Mouse (Mus musculus) T-cell, adult 2 months (primary cell): ENCODE data around the gene Tgfb1.

ENCODE experiments used
- DNase-seq: peaks from one replicate; pipeline ENCODE4 v3.0.0; 2022; ENCODE audit warnings: low spot score

Tgfb1 gene

GRCm38 (mm10) chr7:25736920-25737319 lies 50.1 kb downstream of the Tgfb1 start:
- DNase-seq = no peak

DNA sequence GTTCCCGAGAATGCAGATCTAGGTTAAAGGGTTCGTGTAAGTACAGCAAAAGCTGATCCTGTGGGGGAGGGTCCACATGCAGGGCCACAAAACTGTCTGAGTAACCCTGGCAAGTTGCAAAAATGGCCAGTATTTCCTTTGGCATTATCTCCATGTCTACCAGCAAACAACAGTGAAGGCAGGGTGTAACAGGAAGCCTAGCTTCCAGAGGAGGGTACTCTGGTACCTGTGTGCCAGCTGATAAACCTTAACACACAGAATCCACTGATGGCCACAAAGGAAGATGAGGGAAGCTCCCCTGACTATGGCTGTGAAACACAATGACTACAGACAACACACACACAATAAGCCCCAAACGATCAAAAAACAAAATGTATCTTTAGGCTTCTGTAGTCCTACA lies 51.5 kb downstream of the Tgfb1 start:
- DNase-seq = no peak

DNA sequence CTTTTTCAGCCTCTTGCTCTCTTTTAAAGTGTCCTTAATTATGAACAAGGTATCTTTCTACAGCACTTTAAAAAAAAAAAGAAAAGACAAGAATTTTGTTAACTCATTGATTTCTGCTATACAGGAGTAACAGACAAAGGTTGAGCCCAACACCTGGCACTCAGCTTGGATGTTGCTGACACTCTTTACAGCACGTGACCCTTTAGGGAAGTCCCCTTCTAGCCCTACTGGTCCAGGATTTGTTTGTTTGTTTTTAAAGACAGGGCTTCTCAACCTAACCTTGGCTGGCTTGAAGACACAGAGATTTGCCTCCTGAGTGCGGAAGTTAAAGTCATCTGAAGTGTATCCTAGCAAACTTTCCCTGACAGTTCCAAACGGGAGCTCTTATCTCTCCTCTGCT lies 60.0 kb downstream of the Tgfb1 start:
- no peak for DNase-seq

DNA sequence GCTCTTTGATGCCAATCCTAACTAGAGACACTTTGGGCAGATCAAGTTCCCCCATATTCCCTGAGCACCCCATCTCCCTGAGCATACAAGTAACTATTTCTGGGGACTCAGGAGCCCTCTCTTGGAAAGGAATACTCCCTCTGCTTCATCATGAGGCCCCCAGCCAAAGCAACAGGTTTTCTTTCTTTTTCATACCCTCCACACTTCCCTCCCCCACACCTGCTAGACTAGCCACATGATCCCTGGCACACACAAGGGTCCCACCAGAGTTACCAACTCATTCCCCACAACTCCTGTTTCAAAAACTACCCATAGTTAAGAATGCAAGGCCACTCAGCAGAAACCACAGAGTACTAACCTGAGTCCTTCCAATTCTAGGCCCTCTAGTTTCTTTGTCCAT lies 66.3 kb downstream of the Tgfb1 start:
- DNase-seq = no peak

GRCm38 (mm10) chr7:25753643-25754438 lies 67.0 kb downstream of the Tgfb1 start:
- no peak for DNase-seq

DNA sequence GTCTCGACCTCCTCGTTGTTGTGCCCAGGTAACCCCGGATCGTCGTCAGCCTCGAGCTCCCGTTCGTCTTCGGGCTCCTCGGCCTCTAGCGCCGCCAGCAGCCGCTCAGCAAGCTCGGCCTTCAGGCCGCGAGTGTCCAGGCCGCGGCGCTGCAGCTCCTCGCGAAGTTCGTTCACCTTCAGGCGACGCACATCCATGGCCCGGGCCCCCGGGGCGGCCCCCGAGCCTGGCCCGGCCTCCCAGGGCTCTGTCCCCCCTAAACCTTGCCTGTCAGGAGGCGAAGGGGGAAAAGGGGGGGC lies 67.6 kb downstream of the Tgfb1 start:
- DNase-seq = no peak
